Mouse (Mus musculus): ENCODE measurements at regions not wholly inside any gene's neighbourhood (a gene's known extent, or its start where the extent isn't known, plus 50 kb on each side); places are given as distances from the start of the nearest gene placed in this dataset.
A peak's percentile ranks its signal among the peaks of the same experiment; 100 is the strongest.
"Not testable (repeated sequence)": the region's sequence is repeated elsewhere in the genome, so short reads cannot be mapped to it uniquely, and the experiment has no call there.

DNA sequence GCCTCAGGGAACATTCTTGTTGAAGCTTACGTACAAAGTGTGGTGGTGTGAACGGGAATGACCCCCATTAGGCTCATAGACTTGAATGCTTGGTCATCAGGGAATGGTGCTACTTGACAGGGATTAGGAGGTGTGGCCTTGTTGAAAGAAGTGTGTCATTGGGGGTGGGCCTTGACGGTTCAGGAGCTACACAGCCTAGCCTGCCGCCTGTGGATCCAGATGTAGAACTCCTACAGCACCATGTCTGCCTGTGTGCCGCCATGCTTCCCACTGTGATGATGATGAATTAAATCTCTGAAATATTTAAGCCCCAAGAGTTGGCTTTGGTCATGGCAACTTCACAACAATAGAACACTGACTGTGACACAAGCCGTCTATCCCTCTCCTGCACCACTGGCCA, 163.6 kb downstream of the Ankrd50 start:
- no peak for DNase-seq

DNA sequence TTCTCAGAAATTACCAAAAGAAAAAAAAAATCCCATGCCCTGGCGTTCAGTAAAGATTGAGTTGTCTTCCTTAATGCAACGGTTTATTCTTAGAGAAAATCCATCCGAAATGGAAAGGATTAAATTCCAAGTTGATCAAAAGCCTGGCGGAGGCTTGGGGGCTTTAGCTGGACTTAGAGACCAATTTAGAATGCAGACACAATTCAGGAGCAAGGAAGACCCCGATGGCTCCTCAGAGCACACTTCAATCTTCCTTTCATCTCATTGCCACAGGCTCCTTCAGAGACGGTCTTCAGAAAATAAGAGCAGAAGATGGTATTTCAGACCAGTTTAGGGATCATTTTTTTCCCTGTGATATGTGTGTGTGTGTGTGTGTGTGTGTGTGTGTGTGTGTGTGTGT, 171.8 kb downstream of the Ankrd50 start:
- no peak for DNase-seq

DNA sequence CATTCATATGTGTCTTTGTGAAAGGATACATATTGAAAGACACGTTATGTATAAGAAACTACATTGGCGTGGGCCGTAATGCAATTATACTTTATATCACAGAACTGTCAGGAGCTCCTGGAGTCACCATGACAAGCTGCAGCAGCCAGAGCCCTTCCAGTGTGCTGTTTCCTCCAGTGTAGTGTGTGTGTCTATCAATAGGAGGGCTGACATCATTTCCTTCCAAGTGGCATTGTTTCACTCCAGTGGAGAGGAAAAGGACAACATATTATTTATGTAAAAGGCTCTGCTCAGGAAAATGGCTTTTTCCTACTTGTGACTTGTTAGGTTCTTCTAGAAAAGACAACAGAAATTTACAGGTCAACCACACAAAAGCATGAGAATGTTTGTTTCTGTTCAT, 172.5 kb downstream of the Ankrd50 start:
- DNase-seq: peak in 1 of 2 experiments; percentile 14

DNA sequence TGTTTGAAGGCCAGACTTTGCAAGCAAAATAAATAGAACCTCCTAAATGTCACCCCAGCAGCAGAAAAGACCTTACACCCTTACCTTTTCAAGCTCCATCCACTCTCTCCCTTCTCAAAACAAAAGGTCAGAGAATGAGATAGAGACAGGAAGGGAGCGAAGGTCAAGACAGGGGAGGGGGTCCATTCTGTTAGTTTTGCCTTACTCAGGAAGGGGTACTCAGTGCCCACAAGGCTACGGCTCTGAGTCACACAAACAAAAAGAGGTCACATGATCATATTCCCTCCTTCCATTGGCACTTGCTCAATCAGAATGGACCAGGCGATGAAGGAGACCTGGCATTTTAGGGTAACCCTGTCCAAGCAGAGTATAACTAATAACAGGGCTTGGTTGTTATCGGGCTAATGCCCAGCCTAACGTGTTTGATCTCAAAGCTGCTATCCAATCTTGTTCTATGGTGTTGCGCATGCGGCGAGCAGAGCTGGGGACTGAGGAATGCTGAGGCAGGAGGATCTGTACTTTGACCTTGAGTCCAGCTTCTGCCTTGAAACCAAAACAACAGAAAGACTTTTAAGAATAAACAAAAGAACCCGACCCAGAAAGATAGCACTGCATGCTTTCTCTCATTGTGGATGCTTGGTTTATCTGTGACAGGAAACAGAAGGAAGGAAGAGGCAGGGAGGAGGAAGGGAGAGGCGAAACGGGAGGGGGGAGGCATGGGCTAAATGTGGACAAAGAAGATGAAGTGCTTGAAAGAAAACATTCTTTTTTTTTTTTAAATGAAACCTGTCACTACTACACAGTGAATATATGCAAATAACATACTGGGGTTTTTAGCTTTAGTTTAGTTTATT, 184.5 kb downstream of the Ankrd50 start:
- peak in 1 of 2 experiments; percentile 22 for DNase-seq

DNA sequence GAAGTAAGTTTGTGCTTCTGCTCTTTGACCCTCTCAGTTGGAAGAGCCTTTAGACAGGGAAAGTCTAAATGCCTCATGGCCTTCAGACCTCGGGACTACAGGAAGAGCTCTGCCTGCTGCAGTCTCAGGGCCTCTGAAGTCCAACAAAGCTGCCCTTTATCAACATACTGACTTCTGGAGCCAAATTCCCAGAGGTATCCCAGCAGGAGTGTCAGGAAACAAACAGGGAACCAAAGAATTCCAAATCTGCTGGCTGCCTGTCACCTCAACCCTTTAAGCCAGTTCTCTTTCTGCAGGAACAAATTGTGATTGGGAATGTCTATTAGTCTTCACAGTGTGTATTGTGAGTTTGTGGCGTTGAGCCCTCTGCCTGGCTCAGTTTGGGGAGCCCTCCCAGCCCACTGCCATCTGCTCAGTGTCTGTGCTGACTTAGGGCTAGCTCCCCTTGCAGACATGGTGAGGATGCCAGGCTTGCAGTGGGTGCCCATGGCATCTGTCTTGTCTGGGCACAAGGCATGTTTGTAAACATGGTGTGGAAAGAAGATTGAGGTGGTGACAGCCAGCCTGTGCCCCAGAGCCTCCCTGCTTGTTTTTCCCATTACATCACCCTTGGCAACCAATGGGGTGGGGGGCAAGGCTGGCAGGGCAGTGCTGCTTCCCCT, 185.3 kb downstream of the Ankrd50 start:
- DNase-seq: peak; percentile 15 to 32

DNA sequence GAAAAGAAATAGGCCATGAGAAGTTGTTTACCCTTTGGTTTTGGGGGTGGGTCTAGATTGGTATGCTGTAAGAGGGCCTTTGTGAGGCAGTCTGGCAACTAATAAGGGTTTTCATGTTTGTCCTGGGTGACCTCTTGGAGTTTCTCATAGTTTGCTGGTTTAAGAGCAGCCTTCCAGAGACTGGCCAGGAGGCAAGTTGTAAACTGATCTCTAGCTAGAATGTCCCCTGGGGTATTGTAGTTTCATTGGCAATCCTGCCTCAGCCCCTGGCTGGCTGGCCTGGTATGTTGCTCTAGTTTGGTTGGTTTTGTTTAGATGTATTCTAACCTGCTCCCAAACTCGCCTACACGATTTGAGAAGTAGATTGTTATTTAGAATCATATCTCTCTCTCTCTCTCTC, 187.1 kb downstream of the Ankrd50 start:
- DNase-seq: no peak

DNA sequence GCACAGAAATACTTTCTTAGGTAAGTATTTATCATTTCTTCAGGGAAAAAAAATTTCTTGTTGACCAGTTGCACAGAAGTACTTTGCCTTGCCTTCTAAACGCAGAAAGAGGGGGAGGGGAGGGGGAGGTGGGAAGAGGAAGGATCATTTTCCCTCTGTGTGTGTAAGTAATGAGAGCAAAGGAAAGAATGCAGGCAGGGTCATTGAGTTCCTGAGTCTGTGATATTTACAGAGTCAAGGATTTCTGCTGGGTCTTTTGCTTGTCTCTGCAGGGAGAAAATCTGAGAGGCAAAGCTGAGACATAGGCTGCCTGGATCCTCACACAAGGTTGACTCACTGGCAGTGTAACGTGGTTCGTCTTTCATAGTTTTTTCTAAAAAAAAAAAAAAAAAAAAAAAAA, 195.6 kb downstream of the Ankrd50 start:
- no peak for DNase-seq

DNA sequence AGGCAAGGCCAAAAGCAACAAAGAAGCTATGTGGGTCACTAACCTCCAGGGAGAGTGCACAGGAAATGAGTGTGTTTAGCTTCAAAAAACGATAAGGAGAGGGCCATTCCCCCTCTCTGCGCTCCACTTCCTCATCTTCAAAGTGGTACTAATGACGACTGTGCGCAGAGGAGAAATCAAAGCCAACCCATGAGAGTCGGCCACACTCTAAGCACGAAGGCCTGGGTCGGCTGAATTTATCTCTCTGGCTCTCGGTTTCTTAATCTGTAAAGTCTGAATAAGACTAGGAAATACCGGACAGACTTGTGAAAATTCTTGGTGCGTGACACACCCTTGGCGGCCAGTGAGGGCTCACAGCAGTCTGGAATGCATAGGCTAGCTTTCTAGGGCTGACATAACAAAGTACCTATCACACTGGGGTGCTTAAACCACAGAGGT, 200.9 kb downstream of the Ankrd50 start:
- DNase-seq: peak; percentile 14 to 33

DNA sequence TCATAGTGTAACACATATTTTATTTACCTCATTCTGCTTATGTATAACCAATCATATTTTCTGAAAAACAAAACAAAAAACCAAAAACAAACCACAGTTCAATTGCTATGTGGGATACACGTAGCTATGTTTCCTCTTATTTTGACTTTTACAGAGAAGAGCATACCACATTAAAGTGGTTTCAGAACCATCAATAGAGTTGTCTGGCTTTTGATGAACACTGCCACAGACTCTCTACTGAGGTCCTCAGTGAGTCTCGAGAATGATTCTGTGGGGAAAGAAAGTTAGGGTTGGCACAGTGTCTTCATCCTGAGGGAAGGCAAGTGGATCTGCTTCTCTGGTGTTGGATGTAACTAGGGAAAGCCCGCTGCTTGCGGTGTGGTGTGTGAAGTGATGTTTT, 201.8 kb downstream of the Ankrd50 start:
- no peak for DNase-seq

DNA sequence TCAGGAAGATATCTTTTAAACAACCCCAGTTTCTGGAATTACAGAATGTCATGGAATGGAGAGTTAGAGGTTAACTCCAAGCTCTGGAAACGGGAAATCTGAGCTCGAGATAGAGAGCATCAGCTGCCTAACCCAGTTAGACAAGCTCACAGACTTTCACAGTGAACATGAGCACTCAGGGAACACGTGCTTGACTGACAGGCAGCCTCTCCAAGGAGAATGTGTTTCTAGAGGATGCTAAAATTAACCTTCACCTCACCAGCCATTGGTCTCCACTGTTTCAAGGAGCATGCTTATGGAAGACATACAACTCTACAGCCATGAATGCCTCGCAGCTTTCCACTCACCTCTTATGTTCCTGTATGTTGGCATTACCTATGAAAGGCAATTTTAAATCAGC, 203.0 kb downstream of the Ankrd50 start:
- no peak for DNase-seq

DNA sequence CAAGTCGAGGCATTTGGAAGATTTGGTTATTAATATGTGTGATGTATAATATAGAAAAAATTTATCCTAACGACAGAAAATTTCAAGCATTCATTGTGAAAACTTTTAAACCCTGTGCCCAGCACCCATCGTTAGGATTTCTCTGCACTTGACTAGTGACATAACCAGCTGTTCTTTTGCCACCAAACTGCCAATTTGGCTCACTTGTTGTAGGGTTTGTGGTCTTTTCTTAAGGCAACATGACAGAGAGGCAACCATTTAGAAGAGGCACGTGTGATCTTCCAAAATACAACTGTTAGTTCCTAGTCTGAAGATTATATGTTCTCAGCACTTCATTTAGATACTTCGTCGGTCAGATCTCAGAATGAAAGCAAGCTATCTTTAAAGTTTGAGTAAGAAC, 203.8 kb downstream of the Ankrd50 start:
- DNase-seq: no peak

DNA sequence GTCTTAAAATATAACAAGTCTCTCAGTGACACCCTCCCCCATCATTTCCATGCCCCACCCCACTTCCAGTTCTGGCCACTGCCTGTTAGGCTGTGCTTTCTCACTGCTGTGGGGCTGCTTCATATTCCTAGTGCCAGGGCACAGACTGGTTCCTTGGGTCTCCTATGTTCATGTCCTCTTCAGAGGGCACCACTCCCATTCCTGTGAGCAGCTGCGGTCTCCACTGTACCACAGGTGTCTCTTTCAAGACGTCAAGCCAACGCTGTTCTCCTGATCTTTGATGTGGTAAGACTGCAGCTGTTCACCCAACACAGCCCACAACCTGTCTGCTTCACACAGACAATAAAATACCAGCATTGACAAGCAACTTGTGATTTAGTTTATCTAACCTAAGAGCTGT, 204.5 kb downstream of the Ankrd50 start:
- DNase-seq: no peak

DNA sequence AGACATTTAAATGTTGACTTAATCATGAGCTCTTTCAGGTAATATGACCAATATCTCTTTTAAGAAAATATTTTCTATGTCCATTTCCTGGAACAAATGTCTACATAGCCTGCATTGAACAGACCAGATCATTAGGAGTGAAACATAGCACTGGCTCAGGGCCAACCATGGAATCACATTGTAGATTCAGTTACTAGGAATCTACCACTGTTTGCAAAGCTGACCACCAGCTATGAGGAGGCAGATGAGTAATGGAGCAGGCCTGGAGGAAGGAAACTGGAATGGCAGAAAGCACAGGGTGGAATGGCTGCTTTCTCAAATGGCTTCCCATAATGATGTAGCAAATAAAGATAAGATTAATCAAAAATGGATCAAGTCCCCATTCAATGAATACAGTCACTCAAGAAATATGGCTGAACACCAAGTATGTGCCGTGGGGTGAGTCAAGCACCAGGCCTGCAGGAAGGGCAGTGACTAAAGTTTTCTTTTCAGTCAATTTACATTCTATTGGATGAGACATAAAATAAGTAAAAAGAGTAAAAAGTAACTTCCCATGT, 207.6 kb downstream of the Ankrd50 start:
- no peak for DNase-seq

DNA sequence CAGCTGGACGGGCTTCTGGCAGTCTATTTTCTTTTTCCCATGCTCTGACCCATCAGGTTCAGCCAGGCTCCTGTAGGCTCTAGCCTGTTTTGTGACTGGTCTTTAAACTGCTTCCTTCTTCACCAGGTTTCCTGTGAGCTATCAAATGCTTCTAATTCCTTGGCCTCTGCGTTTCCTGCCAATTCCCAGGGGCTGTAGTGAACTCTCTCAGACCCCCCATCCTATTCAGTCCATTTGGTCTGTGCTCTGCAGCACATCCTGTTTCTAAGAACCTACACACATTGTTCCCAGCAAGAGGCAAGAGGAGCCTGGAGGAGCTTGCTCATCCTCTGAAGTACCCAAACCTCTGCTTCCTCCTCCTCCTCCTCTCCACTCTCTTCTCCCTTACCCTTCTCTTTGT, 209.3 kb downstream of the Ankrd50 start:
- peak in 1 of 2 experiments; percentile 41 for DNase-seq

DNA sequence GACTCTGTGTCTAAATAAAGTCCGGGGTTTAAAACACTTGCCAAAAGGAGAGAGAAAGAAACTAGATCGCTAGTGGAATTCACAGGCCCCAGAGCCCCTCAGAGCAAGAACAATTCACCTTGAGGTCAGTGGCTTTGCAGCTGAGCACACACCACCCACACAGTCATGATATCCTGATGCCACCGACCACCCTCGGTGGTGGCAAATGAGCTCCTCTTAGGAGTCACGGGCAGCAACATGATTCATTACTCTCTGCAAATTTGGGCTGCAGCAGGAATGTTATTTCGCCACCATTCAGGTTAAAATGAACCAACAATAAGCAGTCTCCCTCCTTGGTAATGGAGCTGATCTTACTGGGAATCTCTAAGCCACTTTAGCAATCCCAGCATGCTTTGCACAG, 213.9 kb downstream of the Ankrd50 start:
- no peak for DNase-seq

DNA sequence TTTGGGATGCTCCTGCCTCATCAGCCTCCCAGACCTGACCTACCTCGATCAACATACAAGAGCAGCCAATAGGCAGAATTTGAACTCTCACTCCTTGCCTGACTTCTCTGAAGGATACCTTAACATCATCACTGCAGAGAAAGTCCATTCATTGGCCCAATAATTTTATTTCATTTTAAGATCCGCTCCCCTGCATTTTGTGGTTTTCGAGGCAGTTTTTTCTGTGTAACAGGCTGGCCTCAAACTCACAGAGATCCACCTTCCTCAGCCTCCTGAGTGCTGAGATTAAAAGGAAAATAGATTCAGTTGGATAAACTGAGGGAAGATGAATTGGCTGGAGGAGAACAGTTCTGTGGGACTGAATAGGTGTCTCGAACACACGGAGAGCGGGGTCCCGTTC, 216.4 kb downstream of the Ankrd50 start:
- DNase-seq: no peak

DNA sequence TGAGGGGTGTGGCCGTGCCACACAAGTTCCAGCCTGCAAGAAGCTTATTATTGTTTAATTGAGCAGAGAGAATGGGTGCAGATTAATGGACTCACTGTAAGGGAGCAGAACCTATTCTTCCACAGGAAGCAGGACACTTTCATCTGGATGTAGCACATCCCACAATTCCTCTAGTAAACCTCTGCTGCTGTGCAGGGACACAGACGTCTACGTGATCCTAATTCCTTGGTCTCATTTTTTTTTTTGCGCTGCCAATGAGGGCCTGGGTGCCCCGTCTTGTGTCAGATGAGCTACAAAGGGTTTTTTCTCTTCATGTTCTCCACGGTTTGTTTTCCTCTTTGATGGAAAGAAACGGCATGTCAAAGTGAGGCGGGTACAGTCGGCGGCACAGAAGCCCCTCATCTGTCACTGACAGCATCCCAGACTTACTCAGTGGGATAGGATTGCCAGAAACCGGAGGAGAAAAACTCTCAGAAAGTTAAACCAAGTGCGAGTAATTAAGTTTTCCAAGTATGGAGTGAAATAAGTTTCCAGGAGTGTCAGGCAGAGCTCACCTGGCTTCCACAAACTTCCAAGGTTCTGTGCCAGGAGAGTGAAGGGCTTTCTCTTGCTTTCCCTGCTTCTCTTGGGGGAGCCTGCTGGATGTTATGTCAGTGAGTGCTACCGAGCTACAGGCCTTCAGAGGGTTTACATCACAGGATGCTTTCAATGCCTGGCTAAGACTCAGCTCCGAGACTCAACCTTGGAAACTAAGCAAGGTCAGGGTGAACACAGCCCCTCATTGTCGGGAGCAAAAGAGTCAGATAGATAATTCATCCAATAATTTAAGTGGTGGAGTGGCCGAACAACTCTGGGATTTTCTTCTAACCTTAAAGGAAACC, 221.1 kb downstream of the Ankrd50 start:
- no peak for DNase-seq

DNA sequence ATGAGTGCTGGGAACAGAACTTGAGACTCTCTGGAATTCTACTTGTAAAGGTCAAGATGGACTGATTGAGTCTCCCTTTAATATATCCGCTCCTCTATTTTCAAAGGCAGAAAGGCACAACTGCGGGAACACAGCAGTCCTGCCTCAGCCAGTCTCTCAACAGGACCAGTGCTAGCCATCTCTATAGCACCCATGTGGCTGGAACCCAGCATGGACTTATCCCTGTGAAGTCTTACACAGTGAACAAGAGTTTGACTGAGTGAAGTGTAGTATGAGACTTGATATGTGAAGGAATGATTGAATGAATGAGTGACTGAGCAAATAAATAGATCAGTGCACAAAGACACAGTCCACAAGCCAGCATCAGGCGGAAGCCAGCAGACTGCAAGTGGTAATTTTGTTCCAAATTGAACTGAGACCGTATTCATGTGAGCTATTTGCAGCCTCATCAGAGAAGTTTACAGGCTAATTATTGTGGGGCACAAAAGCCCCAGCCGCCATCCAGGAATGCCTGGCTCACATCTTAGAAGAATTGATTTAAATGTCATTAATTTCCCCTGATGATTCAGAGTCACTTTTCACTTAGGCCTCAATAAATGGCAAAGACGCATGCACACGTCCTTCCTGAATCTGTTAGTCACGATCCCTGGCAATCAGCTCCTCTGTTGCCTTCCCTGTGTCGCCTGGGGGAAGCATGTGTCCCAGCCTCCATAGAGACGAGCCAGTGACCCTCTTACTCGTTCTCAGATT, 223.1 kb downstream of the Ankrd50 start:
- peak in 1 of 2 experiments; percentile 21 for DNase-seq

DNA sequence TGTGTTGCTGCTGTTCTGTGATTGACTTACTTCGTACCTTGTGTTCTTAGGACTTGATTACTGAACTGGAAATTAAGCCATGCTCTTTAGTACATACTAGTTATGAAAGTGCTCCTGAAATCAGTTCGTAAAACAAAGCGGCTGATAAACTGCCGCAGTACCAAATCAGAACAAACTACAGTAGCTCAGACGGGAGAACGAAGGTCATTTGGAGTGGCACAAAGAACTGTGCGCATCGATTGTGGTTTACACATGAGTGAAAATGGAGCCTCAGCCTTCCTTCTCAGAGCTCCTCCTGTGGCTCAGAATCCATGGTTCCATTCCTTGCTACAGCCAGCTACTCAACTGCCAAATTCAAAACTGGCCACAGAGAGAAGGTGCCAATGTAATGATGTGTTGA, 225.4 kb downstream of the Ankrd50 start:
- not testable (repeated sequence) for DNase-seq

DNA sequence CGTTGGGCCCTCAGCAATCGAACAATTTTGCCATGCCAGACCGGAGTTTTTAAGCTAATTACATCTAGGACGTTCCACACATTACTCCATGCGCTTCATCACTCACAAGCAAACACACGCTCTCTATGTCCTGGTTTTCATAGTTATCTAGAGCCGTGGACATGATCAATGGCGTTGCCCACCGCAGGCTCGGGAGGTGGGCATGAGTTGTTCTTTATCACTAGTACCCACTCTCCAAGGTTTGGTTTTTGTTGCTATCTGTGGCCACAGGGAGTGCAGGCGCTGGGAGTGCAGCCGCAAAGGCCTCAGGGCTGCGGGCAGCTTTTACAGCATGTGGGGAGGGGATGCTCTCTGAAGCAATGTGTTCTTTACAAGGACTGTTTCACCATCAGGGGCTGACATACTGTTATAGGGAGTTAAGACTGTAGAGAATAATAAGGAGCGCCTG, 226.8 kb downstream of the Ankrd50 start:
- no peak for DNase-seq

DNA sequence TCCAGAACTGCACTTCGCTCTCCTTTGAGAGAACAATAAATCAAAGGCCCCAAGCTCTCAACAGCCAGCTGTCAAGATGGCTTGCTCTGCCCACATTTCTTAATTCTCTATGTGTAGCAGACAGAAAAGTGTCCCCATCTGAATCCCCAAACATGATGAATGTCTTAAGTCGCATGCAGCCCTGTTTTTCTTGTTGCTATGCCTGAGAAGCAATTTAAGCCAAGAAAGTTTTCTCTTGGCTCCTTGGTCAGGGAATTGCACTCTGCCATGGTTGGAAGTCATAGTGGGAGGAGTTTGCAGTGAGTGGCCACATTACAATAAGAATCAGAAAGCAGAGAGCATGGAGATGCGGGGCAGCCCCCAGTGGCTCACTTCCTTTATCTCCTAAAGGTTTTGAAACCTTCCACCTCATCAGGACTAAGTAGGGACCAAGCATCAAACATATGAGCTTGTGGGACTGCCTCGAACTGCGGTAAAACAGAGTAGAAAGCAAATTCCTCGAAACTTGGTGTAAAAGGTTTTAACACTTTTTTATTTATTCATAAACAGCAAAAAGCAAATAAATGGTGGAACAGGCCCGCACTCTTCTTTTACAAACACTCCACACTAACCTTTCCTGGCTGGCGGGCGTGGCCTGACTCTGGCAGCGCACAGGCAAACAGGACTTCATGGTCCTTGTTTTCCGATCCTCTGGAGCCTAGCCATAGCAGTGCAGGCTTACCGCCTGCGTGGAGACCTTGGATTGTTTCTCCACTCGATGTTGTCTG, 227.4 kb downstream of the Ankrd50 start:
- DNase-seq: no peak
